Mouse (Mus musculus) stomach, embryonic 14.5 days (tissue): ENCODE results near the gene Btg1. TPM values are rescaled to one million over a fixed set of nuclear protein-coding genes. Genes with fewer than 3 reads are reported as not detected.

Experiments
- ATAC-seq: fragments of 200-750 bp; cut with Nextera tagmentation; 2 replicates; pipeline ENCODE4 v1.8.0; 2017; ENCODE audit warnings: low read depth, moderate TSS enrichment; ENCODE audit not compliant: insufficient number of reproducible peaks, insufficient read depth, low FRiP score
- H3K27ac ChIP-seq: fragments of 300-500 bp; sonication (generic); 2 replicates; pipeline ENCODE4 v1.5.1; 2014; ENCODE audit warnings: mild to moderate bottlenecking, low read length, moderate library complexity, mixed read lengths
- H3K27me3 ChIP-seq: fragments of 300-500 bp; sonication (generic); 2 replicates; pipeline ENCODE4 v1.6.1; 2014; ENCODE audit warnings: low read length, control low read depth, mixed read lengths; ENCODE audit not compliant: control insufficient read depth, insufficient read depth
- H3K36me3 ChIP-seq: fragments of 300-500 bp; sonication (generic); 2 replicates; pipeline ENCODE4 v1.6.1; 2014; ENCODE audit warnings: mild to moderate bottlenecking, control low read depth, low read length, moderate library complexity, mixed read lengths; ENCODE audit not compliant: control insufficient read depth, insufficient read depth
- H3K4me1 ChIP-seq: fragments of 300-500 bp; sonication (generic); 2 replicates; pipeline ENCODE4 v1.6.1; 2014; ENCODE audit warnings: low read length, control low read depth, mixed read lengths; ENCODE audit not compliant: control insufficient read depth, insufficient read depth
- H3K4me2 ChIP-seq: fragments of 300-500 bp; sonication (generic); replicated peaks from 2 replicates; pipeline ENCODE4 v1.6.1; 2014; ENCODE audit warnings: low read depth, low read length, control low read depth
- H3K4me3 ChIP-seq: fragments of 300-500 bp; sonication (generic); 2 replicates; pipeline ENCODE4 v1.5.1; 2014; ENCODE audit warnings: low read depth, low read length, control low read depth
- H3K9ac ChIP-seq: fragments of 300-500 bp; sonication (generic); replicated peaks from 2 replicates; pipeline ENCODE4 v1.6.1; 2014; ENCODE audit warnings: low read depth, mild to moderate bottlenecking, control low read depth, low read length, moderate library complexity, mixed read lengths
- H3K9me3 ChIP-seq: fragments of 300-500 bp; sonication (generic); 2 replicates; pipeline ENCODE4 v1.6.1; 2016; ENCODE audit warnings: low read depth, low read length, control low read depth; ENCODE audit not compliant: control insufficient read depth
- WGBS: fragments of 180-500 bp; shearing (Covaris S2); extraction: QIAGEN DNeasy Blood & Tissue Kit; methylation state at CpG from one replicate; pipeline ENCODE4 v1.1.7; 2014; 5-methylcytosine and 5-hydroxymethylcytosine counted together
- polyA plus RNA-seq: library from polyadenylated mRNA; unstranded; fragments of >200 nt; fragmentation: Nextera tagmentation; extraction: Ambion mirVana; gene quantifications from 2 replicates; pipeline ENCODE4 v1.2.1, GENCODE M21; 2014

Gene Btg1
- polyA plus RNA-seq, 1 experiment from 2014 or later = 101 TPM

GRCm38 (mm10) chr10:96623633-96624195 lies 6.9 kb downstream of the Btg1 start:
- 78% methylated on average over 4 of the region's 4 CpGs for WGBS
- peaks cover 36% of the 10 kb centered on the region for H3K36me3 ChIP-seq
- H3K9me3 ChIP-seq = no peaks in the 10 kb centered on the region
- ATAC-seq = no peak
- no peak overlapping the region for H3K4me3 ChIP-seq
- peaks cover 12% of the 10 kb centered on the region; the same call in 1 of the 2 replicates for H3K4me1 ChIP-seq
- no peak overlapping the region for H3K9ac ChIP-seq
- H3K27me3 ChIP-seq = no peaks in the 10 kb centered on the region
- no peak overlapping the region for H3K27ac ChIP-seq
- H3K4me2 ChIP-seq = no peak overlapping the region

GRCm38 (mm10) chr10:96624406-96624805 lies 7.6 kb downstream of the Btg1 start:
- Histone ChIP-seq H3K4me2 (no peak overlapping the region), H3K36me3 (peaks cover 36% of the 10 kb centered on the region), H3K4me3 (no peak overlapping the region), H3K27ac (no peak overlapping the region), H3K9ac (no peak overlapping the region), H3K9me3 (no peaks in the 10 kb centered on the region), H3K4me1 (peaks cover 12% of the 10 kb centered on the region; the same call in 1 of the 2 replicates), H3K27me3 (no peaks in the 10 kb centered on the region)
- WGBS = 82% methylated on average over 2 of the region's 2 CpGs
- ATAC-seq = no peak

GRCm38 (mm10) chr10:96625061-96625460 lies 8.3 kb downstream of the Btg1 start:
- Histone ChIP-seq H3K36me3 (peaks cover 30% of the 10 kb centered on the region), H3K9me3 (no peaks in the 10 kb centered on the region), H3K4me3 (no peak overlapping the region), H3K9ac (no peak overlapping the region), H3K4me1 (peaks cover 12% of the 10 kb centered on the region; the same call in 1 of the 2 replicates), H3K27ac (no peak overlapping the region), H3K4me2 (no peak overlapping the region), H3K27me3 (no peaks in the 10 kb centered on the region)
- ATAC-seq = no peak
- WGBS = 88% methylated on average over 4 of the region's 4 CpGs

DNA sequence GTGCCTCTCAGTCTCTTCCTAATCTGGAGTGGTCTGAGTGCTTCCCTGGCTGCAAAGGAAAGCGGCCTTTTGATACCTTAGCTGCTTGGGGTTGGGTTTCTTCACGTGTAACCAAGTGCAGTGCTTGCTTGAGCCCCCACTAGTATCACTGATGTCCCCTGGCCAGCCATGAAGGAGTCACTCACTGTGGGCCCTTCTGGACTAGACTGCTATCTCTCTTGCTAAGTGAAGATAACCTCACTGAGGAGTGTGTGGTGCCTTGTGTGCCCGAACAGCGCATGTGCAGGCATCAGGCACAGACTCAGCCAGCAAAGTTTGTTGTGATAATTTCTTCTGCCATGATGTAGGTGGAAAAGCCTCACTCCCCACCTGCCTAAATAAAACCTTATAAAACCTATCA lies 8.9 kb downstream of the Btg1 start:
- H3K27me3 ChIP-seq = no peaks in the 10 kb centered on the region
- ATAC-seq = no peak; the same call in 1 of the 2 replicates
- no peak overlapping the region for H3K4me3 ChIP-seq
- peaks cover 26% of the 10 kb centered on the region for H3K36me3 ChIP-seq
- no peaks in the 10 kb centered on the region for H3K9me3 ChIP-seq
- H3K4me2 ChIP-seq = no peak overlapping the region
- H3K27ac ChIP-seq = no peak overlapping the region
- peaks cover 12% of the 10 kb centered on the region; the same call in 1 of the 2 replicates for H3K4me1 ChIP-seq
- WGBS = 69% methylated on average over 4 of the region's 4 CpGs
- no peak overlapping the region for H3K9ac ChIP-seq

DNA sequence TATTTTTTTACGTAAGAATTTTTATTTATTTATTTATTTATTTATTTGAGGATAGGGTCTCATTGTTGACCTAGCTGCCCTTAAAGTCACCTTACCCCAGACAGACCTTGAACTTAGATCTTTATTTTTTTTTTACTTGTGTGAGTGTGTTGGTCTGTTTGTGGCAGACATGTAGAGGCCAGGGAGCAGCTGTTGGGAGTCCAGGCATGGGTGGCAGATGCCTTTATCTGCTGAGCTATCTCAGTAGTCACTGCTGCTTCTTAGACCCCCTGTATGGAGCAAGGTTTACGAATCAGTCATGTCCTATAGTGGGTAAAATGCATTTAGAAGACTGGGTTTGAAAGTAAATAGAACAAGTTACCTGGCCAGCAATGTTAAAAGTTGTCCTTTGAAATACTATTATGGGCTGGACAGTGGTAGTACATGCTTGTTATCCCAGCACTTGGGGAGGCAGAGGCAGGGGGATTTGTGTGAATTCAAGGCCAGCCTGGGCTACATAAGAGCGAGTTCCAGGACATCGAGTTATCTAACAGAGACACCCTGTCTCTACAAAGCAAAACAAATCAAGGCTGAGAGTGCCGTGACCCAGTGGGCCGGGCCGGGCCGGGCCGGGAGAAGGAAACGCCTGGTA lies 9.4 kb downstream of the Btg1 start:
- peaks cover 26% of the 10 kb centered on the region for H3K36me3 ChIP-seq
- H3K27me3 ChIP-seq = no peaks in the 10 kb centered on the region
- H3K9me3 ChIP-seq = no peaks in the 10 kb centered on the region
- no peak overlapping the region for H3K27ac ChIP-seq
- H3K4me1 ChIP-seq = peaks cover 12% of the 10 kb centered on the region; the same call in 1 of the 2 replicates
- H3K9ac ChIP-seq = no peak overlapping the region
- H3K4me3 ChIP-seq = no peak overlapping the region
- WGBS = 91% methylated on average over 10 of the region's 10 CpGs
- ATAC-seq = no peak
- no peak overlapping the region for H3K4me2 ChIP-seq

- no peaks in the 10 kb centered on the region for H3K9me3 ChIP-seq
- 90% methylated on average over 10 of the region's 10 CpGs for WGBS
These were observed 10.5 kb downstream of the Btg1 start for GRCm38 (mm10) chr10:96627332-96627731.

DNA sequence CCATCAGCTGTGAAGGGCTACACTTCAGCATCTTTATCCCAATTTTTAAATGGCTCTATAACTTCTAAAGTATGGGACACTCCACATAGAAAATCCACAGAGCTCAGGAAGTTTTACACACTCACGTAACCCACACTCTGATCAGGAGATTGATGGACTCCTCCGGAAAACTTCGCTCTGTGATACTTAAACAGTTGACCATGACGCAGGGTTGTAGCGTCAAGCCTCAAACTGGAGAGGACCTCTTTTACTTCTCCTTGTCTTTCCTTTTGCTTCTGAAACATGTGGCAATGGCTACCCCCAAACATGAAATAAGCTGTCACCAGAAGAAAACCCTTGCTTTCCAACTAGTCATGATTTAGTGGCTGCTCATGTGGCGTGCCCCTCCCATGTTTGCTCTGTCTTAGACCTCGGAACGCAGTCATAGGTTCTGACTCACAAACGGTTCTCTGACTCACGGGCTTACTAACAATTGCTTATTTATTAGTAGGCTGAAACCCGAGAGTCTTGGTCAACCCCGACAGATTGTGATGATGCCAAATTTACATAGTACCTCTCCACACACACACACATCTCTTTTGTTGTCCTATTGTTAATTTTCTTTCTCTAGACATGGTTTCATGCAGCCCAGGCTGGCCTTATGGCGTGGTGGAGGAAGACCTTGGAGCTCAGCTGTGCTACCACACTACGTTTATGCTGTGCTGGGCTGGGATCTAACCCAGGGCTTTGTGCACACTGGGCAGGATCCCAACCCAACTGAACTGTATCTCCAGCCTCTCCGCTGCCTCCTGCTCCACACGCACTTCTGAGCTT lies 11.5 kb downstream of the Btg1 start:
- H3K27ac ChIP-seq = no peak overlapping the region; the same call in 1 of the 2 replicates
- H3K9me3 ChIP-seq = no peaks in the 10 kb centered on the region
- no peak for ATAC-seq
- no peak overlapping the region for H3K9ac ChIP-seq
- H3K4me3 ChIP-seq = no peak overlapping the region
- no peak overlapping the region for H3K4me2 ChIP-seq
- H3K27me3 ChIP-seq = no peaks in the 10 kb centered on the region
- peaks cover 5% of the 10 kb centered on the region; the same call in 1 of the 2 replicates for H3K4me1 ChIP-seq
- WGBS = 77% methylated on average over 16 of the region's 16 CpGs
- peaks cover 18% of the 10 kb centered on the region for H3K36me3 ChIP-seq

More at GRCm38 (mm10) chr10:96627332-96627731, 10.5 kb downstream of the Btg1 start:
- Histone ChIP-seq H3K27ac (no peak overlapping the region), H3K36me3 (peaks cover 18% of the 10 kb centered on the region), H3K4me2 (no peak overlapping the region), H3K9ac (no peak overlapping the region), H3K27me3 (no peaks in the 10 kb centered on the region), H3K4me3 (no peak overlapping the region), H3K4me1 (peaks cover 5% of the 10 kb centered on the region; the same call in 1 of the 2 replicates)
- ATAC-seq = no peak

- WGBS = 77% methylated on average over 7 of the region's 7 CpGs
- H3K36me3 ChIP-seq = peaks cover 15% of the 10 kb centered on the region
- H3K9ac ChIP-seq = no peak overlapping the region
- no peak overlapping the region for H3K4me2 ChIP-seq
- H3K27ac ChIP-seq = no peak overlapping the region; the same call in 1 of the 2 replicates
- ATAC-seq = no peak
- peaks cover 5% of the 10 kb centered on the region; the same call in 1 of the 2 replicates for H3K4me1 ChIP-seq
- H3K27me3 ChIP-seq = no peaks in the 10 kb centered on the region
- H3K4me3 ChIP-seq = no peak overlapping the region
- H3K9me3 ChIP-seq = no peaks in the 10 kb centered on the region
These were observed 12.1 kb downstream of the Btg1 start for GRCm38 (mm10) chr10:96628913-96629199.
